Mouse (Mus musculus) kidney, adult 2 months (tissue): ENCODE measurements around the gene Mapk1ip1.

ENCODE experiments used
- CTCF ChIP-seq: fragments of 200-500 bp; conservative IDR thresholded peaks from 2 replicates; pipeline ENCODE4 v1.5.1; 2011; ENCODE audit warnings: low read depth, mild to moderate bottlenecking, control low read depth, low read length, moderate library complexity, mixed read lengths; ENCODE audit not compliant: insufficient read depth, insufficient read length
- POLR2A ChIP-seq: fragments of 200-500 bp; IDR thresholded peaks from one replicate; pipeline ENCODE4 v1.6.1; 2011; ENCODE audit warnings: low read depth, low read length, control low read depth

DNA sequence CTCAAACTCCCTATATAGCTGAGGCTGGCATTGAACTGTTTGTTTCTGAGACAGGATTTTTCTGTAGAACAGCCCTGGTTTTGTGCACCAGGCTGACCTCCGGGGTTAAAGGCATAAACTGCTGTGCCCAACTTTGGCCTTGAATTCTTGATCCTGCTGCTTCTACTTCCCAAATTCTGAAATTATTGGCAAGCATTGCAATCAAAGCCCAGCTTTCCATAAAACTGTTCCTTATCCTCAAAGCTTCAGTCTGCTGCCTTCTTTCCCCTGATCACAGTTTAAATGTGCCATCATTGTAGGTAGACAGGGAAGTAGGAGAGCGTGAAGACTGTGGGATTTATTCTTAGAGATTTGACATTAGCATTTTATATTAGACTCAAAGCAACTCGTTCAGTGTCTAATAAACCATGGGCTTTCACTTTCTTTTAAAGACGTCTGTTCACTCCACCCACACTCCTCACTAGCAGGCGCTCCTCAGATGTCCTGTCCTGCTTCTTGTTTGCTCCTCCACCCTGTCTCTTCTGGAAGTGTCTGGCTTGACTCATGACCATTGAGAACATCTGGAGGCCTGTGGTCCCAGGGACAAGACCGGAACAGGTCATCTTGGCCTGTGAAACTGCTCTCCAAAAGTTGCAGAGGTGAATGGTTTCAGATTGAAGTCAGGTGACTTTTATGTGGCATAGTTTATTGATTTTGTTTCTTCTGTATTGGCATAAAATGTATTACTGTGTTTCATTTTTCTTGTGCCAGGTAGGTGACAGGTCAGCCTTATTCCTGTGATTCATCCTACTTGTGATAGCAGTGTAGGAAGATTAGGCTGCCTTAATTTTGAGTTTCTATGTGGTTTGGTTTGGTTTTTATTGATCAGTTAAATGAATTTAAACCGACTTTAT is 2.2 kb upstream of the Mapk1ip1 start:
- TF ChIP-seq POLR2A (no peak), CTCF (no peak)
